Mouse (Mus musculus) midbrain, embryonic 16.5 days (tissue): ENCODE results near the gene Etl4. TPM values are rescaled to one million over a fixed set of nuclear protein-coding genes. Genes with fewer than 3 reads are reported as not detected.

ENCODE experiments used
- ATAC-seq: fragments of 200-750 bp; cut with Nextera tagmentation; 2 replicates; pipeline ENCODE4 v1.8.0; 2017; ENCODE audit warnings: moderate TSS enrichment
- H3K27ac ChIP-seq: fragments of 300-500 bp; sonication (generic); 2 replicates; pipeline ENCODE4 v1.5.1; 2014; ENCODE audit warnings: mild to moderate bottlenecking, low read length, mixed read lengths
- H3K27me3 ChIP-seq: fragments of 300-500 bp; sonication (generic); 2 replicates; pipeline ENCODE4 v1.6.1; 2014; ENCODE audit warnings: low read depth, low read length, mixed read lengths; ENCODE audit not compliant: control insufficient read depth, insufficient read depth
- H3K36me3 ChIP-seq: fragments of 300-500 bp; sonication (generic); 2 replicates; pipeline ENCODE4 v1.6.1; 2014; ENCODE audit warnings: mild to moderate bottlenecking, low read length, moderate library complexity, mixed read lengths; ENCODE audit not compliant: control insufficient read depth, insufficient read depth
- H3K4me1 ChIP-seq: fragments of 300-500 bp; sonication (generic); 2 replicates; pipeline ENCODE4 v1.6.1; 2014; ENCODE audit warnings: mild to moderate bottlenecking, low read length, mixed read lengths; ENCODE audit not compliant: control insufficient read depth, insufficient read depth
- H3K4me2 ChIP-seq: fragments of 300-500 bp; sonication (generic); 2 replicates; pipeline ENCODE4 v1.6.1; 2014; ENCODE audit warnings: mild to moderate bottlenecking, low read length, mixed read lengths
- H3K4me3 ChIP-seq: fragments of 300-500 bp; sonication (generic); 2 replicates; pipeline ENCODE4 v1.5.1; 2014; ENCODE audit warnings: low read depth, mild to moderate bottlenecking, low read length, moderate library complexity, mixed read lengths
- H3K9ac ChIP-seq: fragments of 300-500 bp; sonication (generic); 2 replicates; pipeline ENCODE4 v1.6.1; 2014; ENCODE audit warnings: low read depth, low read length, mixed read lengths
- H3K9me3 ChIP-seq: fragments of 300-500 bp; sonication (generic); replicated peaks from 2 replicates; pipeline ENCODE4 v1.6.1; 2014; ENCODE audit warnings: mild to moderate bottlenecking, low read length, mixed read lengths; ENCODE audit not compliant: control insufficient read depth, poor library complexity, severe bottlenecking
- WGBS: fragments of 180-500 bp; shearing (Covaris S2); extraction: QIAGEN DNeasy Blood & Tissue Kit; methylation state at CpG from one replicate; pipeline ENCODE4 v1.1.7; 2014; 5-methylcytosine and 5-hydroxymethylcytosine counted together
- polyA plus RNA-seq: library from polyadenylated mRNA; unstranded; fragments of >200 nt; fragmentation: Nextera tagmentation; extraction: Ambion mirVana; gene quantifications from 2 replicates; pipeline ENCODE4 v1.2.1, GENCODE M21; 2015

Etl4 gene
- polyA plus RNA-seq, 1 experiment from 2014 or later: 4.9 TPM

DNA sequence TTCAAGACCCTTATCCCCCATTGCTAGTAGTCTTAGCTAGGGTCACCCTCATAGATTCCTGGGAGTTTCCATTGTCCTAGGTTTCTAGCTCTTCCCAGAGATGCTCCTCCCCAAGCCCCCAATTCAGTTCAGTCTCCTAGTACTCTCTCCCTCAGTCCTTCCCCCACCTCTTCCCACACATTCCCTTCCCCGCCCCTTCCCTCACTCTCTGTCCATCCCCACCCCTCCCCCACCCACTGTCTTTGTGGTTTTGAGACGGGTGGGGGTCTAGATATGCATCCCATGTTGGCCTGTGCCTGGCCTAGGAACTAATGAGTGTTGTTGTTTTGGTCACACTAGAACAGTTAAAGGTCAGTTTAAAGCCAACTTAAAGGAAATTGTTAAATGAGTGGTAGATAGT, 817.4 kb downstream of the Etl4 start:
- Histone ChIP-seq H3K9me3 (no peaks in the 10 kb centered on the region), H3K27me3 (no peaks in the 10 kb centered on the region), H3K27ac (no peak overlapping the region), H3K4me2 (no peak overlapping the region), H3K4me1 (peaks cover 9% of the 10 kb centered on the region; the same call in 1 of the 2 replicates), H3K4me3 (no peak overlapping the region), H3K36me3 (no peaks in the 10 kb centered on the region), H3K9ac (no peak overlapping the region)
- WGBS: 38% methylated on average over 1 of the region's 2 CpGs
- ATAC-seq: no peak

DNA sequence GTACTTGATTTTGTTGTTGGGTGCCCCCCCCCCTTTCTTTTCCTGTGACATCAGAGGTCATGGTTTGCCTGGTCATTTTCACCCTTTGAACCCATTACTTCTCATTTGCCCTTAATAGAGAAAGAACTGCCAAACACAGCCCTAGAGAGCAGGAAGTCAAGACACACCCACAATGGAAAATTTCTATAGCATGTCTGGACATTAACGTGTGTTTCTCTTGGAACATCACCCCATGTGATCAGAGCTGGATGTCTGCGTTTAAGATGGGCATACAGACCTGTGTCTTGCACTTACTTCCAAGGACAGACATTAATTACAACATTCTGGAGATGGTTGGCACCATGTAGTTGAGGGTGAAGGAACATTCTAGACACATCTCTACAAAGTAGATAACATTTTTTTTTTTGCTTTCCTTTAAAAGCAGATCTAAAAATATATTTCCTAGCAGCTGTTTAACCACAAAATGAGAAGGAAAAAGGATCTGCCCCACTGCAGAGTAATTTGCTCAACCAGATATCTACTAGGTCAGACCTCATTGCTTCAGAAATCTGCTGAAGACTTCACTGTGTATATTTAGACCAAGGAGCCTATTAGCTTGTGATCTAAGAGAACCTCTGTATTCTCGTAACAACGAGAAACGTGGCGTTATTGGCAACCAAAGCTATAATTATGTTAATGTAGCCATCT, 818.3 kb downstream of the Etl4 start:
- no peak overlapping the region for H3K4me2 ChIP-seq
- no peaks in the 10 kb centered on the region for H3K36me3 ChIP-seq
- no peaks in the 10 kb centered on the region for H3K9me3 ChIP-seq
- no peak overlapping the region for H3K9ac ChIP-seq
- no peak overlapping the region for H3K4me3 ChIP-seq
- H3K4me1 ChIP-seq: peaks cover 2% of the 10 kb centered on the region; the same call in 1 of the 2 replicates
- WGBS: 89% methylated on average over 6 of the region's 6 CpGs
- H3K27me3 ChIP-seq: no peaks in the 10 kb centered on the region
- no peak overlapping the region for H3K27ac ChIP-seq
- ATAC-seq: no peak

- ATAC-seq: no peak
- H3K9me3 ChIP-seq: no peaks in the 10 kb centered on the region
- no peak overlapping the region for H3K4me2 ChIP-seq
- 42% methylated on average over 3 of the region's 3 CpGs for WGBS
- H3K36me3 ChIP-seq: no peaks in the 10 kb centered on the region
- H3K4me3 ChIP-seq: no peak overlapping the region
- no peaks in the 10 kb centered on the region for H3K27me3 ChIP-seq
- no peak overlapping the region for H3K9ac ChIP-seq
- no peak overlapping the region for H3K27ac ChIP-seq
- no peaks in the 10 kb centered on the region for H3K4me1 ChIP-seq
Observed at GRCm38 (mm10) chr2:20735444-20735843, 825.9 kb downstream of the Etl4 start.

DNA sequence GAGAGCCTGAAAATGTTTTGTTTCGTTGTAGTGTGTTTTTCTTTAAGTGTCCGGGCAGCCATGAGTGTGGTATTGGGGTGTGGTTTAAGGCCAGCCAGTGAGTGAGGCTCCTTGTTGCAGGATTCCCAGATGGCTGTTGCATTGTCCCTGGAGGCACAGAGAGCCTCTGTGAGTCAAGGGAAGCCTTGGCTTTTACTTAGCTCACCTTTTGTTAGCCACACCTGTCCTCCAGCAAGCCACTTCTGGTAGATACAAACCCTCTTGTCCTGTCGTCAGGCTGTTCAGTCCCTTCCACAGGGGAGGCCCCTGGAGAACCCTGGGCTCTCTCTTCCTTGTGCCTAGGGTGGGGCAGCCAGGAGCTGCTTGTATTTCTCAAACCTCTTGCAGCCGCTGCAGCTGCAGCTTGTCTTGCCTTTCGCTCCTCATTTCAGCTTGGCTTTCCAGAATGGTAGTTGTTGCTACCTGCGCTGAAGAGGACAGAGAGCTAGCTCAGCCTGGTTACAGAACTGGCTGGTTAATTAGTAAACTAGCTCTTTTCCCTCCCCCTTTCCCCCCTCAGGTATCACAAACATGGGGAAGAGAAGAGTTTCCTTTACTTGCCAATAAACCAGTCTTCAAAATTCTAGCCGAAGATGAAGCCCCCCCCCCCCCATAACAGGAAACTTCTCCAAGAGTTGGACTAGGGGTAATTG, 826.9 kb downstream of the Etl4 start:
- Histone ChIP-seq H3K27ac (no peak overlapping the region), H3K4me3 (no peak overlapping the region), H3K36me3 (no peaks in the 10 kb centered on the region), H3K9ac (no peak overlapping the region), H3K4me2 (no peak overlapping the region), H3K9me3 (no peaks in the 10 kb centered on the region), H3K27me3 (no peaks in the 10 kb centered on the region), H3K4me1 (no peaks in the 10 kb centered on the region)
- WGBS: 80% methylated on average over 7 of the region's 7 CpGs
- no peak for ATAC-seq

DNA sequence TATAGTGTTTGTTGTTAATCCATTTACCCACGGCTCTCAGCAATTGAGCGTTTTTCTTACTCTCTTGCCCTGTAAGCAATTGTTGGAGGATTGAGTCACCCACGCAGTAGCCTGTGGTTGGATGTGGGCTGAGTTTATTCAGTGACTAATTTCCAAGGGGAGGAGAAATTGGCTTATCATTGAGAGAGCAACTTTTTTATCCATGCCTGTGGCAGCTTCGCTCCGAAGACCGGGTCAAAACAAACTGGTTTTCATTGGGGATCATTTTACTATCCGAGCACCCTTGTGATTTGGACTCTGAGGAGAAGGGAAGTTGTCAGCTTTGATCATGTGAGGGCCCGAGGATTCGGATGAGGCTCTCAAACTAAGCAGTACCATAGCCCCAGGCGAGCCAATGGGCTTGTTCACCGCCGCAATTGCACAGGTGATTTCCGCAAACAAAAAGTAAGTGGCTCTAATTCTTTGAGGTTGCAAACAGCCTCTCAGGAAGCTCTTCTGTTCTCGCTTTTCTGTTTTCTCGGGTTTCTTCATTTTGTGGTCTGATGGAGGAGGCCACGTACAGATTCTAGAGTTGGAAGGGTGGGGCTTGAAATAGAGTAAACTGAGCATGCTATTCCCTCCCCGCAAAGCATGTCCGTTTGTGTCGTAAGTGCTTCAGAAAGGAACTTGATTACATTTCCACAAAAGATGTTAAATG, 827.7 kb downstream of the Etl4 start:
- H3K27ac ChIP-seq: no peak overlapping the region
- ATAC-seq: no peak
- no peaks in the 10 kb centered on the region for H3K9me3 ChIP-seq
- H3K27me3 ChIP-seq: no peaks in the 10 kb centered on the region
- no peaks in the 10 kb centered on the region for H3K36me3 ChIP-seq
- no peaks in the 10 kb centered on the region for H3K4me1 ChIP-seq
- no peak overlapping the region for H3K4me3 ChIP-seq
- WGBS: 69% methylated on average over 19 of the region's 19 CpGs
- no peak overlapping the region for H3K4me2 ChIP-seq
- H3K9ac ChIP-seq: no peak overlapping the region

DNA sequence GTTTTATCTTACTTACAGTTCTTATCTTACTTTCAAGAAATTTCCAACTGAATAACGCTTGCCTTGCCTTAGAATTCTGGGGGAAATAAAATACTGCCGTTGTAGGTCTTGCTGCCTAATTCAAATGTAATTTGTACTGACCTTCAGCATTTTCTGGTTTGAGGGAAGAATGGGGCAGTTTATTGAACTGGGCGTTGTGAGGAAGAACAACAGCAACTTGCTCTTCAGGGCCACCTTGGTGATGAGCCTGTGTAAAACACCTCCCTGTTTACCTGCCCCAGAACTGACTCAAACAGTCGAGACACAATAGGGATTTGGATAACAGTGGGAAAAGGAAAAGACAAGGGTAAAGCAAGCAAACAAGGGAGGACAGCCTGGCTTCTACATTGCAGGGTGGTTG, 828.3 kb downstream of the Etl4 start:
- no peak overlapping the region for H3K9ac ChIP-seq
- H3K27me3 ChIP-seq: no peaks in the 10 kb centered on the region
- no peak for ATAC-seq
- H3K4me2 ChIP-seq: no peak overlapping the region
- no peaks in the 10 kb centered on the region for H3K9me3 ChIP-seq
- no peak overlapping the region for H3K27ac ChIP-seq
- H3K4me1 ChIP-seq: no peaks in the 10 kb centered on the region
- H3K4me3 ChIP-seq: no peak overlapping the region
- no peaks in the 10 kb centered on the region for H3K36me3 ChIP-seq
- WGBS: 74% methylated on average over 4 of the region's 4 CpGs

GRCm38 (mm10) chr2:20747723-20748122, 838.1 kb downstream of the Etl4 start:
- Histone ChIP-seq H3K27ac (no peak overlapping the region), H3K9ac (no peak overlapping the region), H3K4me3 (no peak overlapping the region), H3K4me2 (no peak overlapping the region), H3K9me3 (no peaks in the 10 kb centered on the region), H3K36me3 (no peaks in the 10 kb centered on the region), H3K27me3 (no peaks in the 10 kb centered on the region), H3K4me1 (no peaks in the 10 kb centered on the region)
- WGBS: 41% methylated on average over 1 of the region's 1 CpGs
- 0 out of 2 replicates have a peak, but pooled peaks have one; percentile 42 for ATAC-seq

DNA sequence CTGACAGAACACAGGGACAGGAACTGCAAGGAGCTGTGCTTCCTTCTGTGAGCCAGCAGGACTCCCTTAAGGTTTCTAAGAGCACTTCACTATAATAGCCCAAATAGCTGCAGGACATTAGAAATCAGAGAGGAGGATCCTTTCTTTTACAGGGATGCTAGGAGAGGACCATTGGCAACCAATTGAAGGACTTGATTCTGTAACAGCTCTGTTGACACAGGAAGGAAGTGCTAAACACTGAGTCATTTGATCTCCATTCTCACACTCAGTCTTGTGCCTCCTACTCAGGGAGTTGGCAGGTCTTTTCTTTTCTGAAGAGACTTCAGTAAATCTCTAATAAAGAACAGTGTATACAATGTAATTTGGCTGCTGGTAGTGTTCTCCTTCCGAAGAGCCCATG, 838.9 kb downstream of the Etl4 start:
- H3K4me3 ChIP-seq: no peak overlapping the region
- no peaks in the 10 kb centered on the region for H3K9me3 ChIP-seq
- H3K27ac ChIP-seq: no peak overlapping the region
- H3K4me1 ChIP-seq: no peaks in the 10 kb centered on the region
- H3K27me3 ChIP-seq: no peaks in the 10 kb centered on the region
- no peak for ATAC-seq
- H3K36me3 ChIP-seq: no peaks in the 10 kb centered on the region
- WGBS: 71% methylated on average over 1 of the region's 1 CpGs
- H3K4me2 ChIP-seq: no peak overlapping the region
- H3K9ac ChIP-seq: no peak overlapping the region

- H3K4me2 ChIP-seq: no peak overlapping the region
- no peak for ATAC-seq
- H3K27me3 ChIP-seq: no peaks in the 10 kb centered on the region
- H3K36me3 ChIP-seq: no peaks in the 10 kb centered on the region
- H3K9ac ChIP-seq: no peak overlapping the region
- no peaks in the 10 kb centered on the region for H3K4me1 ChIP-seq
- no peak overlapping the region for H3K27ac ChIP-seq
- H3K4me3 ChIP-seq: no peak overlapping the region
- WGBS: 91% methylated on average over 3 of the region's 3 CpGs
- H3K9me3 ChIP-seq: no peaks in the 10 kb centered on the region
Observed at GRCm38 (mm10) chr2:20749687-20750086, 840.1 kb downstream of the Etl4 start.
